Mouse (Mus musculus): ENCODE data around the gene Arl15. TPM values are rescaled to one million over a fixed set of nuclear protein-coding genes. Genes with fewer than 3 reads are reported as not detected.

The Arl15 gene
- polyA plus RNA-seq, 1 experiment: 5.4 TPM

DNA sequence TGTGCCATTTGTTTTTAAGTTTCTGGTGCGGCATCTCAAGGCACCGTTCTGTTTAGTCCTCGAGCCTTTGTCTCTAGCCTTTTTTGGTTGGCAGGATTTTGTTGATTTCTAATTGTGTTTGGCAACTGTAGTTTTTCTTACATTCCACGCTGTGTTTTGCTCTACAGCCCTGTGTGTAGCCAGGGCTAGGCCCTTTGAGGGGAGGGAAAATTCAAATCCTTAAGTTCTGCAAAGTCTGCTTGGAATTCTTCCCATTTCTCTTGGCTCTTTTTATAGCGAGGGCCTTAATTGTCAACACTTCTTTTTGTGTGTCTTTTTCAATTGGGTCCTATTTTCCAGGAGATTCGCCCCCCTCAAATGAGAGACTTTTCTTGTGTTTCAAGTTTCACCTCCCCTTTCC is 92.8 kb downstream of the Arl15 start:
- 90% methylated on average over 6 of the region's 6 CpGs for WGBS
- no peak overlapping the region for H3K27ac ChIP-seq (ENCODE audit: control insufficient read depth, insufficient read depth, low read depth, low read length, poor library complexity)
- no peak overlapping the region for H3K4me3 ChIP-seq (replicated peaks; ENCODE audit: control insufficient read depth, low read depth, low read length)
- H3K4me1 ChIP-seq (ENCODE audit: control insufficient read depth, insufficient read depth, low read length): no peaks in the 10 kb centered on the region
- TF ChIP-seq POLR2A (IDR thresholded peaks at IDR 0.05; ENCODE audit: borderline replicate concordance, control insufficient read depth, low read depth, low read length): no peak
- TF ChIP-seq CTCF (IDR thresholded peaks at IDR 0.05; ENCODE audit: control insufficient read depth, insufficient read depth, low read length): no peak

DNA sequence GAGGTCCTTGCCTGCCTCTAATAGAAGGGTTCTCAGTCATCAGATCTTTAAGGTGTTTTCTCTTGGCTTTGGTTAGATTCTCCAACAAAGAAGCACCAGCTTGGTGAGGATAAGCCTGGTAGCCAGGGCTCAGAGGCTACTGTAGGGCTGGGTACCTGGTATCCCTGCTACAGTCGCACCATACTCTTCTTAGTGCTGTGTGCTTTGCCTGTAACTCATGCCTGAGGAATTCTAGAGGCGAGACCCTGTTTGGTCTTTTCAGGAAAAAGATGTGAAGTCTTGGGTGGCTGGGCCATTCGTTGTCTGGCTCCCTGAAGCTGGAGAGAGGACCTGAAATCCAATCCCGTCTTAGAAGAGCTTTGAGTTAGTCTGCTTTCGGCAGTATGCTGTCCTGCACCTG is 93.8 kb downstream of the Arl15 start:
- 86% methylated on average over 5 of the region's 5 CpGs for WGBS
- no peak for TF ChIP-seq CTCF (IDR thresholded peaks at IDR 0.05; ENCODE audit: control insufficient read depth, insufficient read depth, low read length)
- TF ChIP-seq POLR2A (IDR thresholded peaks at IDR 0.05; ENCODE audit: borderline replicate concordance, control insufficient read depth, low read depth, low read length): no peak
- Histone ChIP-seq H3K4me3 (replicated peaks; ENCODE audit: control insufficient read depth, low read depth, low read length) (no peak overlapping the region), H3K4me1 (ENCODE audit: control insufficient read depth, insufficient read depth, low read length) (no peaks in the 10 kb centered on the region), H3K27ac (ENCODE audit: control insufficient read depth, insufficient read depth, low read depth, low read length, poor library complexity) (no peak overlapping the region)

DNA sequence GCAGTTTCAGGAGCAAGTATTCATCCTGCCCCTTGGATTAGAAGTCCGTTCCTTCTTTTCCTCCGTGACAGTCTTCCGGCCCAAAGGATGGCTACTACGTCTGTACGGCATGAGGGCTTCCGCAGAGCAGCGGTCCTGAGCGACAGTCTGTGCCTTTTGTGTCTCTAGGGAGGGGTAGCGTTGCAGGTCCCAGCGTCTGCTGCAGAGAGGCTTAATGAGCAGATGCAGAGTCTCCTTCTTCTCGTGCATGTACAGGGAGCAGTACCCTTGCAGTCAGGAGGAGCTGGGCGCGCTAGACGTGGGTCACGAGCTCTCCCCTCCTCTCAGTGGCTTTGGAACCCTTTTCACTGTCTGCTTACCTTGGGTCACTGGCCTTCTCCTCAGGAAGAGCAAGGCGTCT is 94.4 kb downstream of the Arl15 start:
- Histone ChIP-seq H3K4me1 (ENCODE audit: control insufficient read depth, insufficient read depth, low read length) (no peaks in the 10 kb centered on the region), H3K4me3 (replicated peaks; ENCODE audit: control insufficient read depth, low read depth, low read length) (no peak overlapping the region), H3K27ac (ENCODE audit: control insufficient read depth, insufficient read depth, low read depth, low read length, poor library complexity) (no peak overlapping the region)
- TF ChIP-seq POLR2A (IDR thresholded peaks at IDR 0.05; ENCODE audit: borderline replicate concordance, control insufficient read depth, low read depth, low read length) (no peak), CTCF (IDR thresholded peaks at IDR 0.05; ENCODE audit: control insufficient read depth, insufficient read depth, low read length) (no peak)
- 91% methylated on average over 16 of the region's 16 CpGs for WGBS

DNA sequence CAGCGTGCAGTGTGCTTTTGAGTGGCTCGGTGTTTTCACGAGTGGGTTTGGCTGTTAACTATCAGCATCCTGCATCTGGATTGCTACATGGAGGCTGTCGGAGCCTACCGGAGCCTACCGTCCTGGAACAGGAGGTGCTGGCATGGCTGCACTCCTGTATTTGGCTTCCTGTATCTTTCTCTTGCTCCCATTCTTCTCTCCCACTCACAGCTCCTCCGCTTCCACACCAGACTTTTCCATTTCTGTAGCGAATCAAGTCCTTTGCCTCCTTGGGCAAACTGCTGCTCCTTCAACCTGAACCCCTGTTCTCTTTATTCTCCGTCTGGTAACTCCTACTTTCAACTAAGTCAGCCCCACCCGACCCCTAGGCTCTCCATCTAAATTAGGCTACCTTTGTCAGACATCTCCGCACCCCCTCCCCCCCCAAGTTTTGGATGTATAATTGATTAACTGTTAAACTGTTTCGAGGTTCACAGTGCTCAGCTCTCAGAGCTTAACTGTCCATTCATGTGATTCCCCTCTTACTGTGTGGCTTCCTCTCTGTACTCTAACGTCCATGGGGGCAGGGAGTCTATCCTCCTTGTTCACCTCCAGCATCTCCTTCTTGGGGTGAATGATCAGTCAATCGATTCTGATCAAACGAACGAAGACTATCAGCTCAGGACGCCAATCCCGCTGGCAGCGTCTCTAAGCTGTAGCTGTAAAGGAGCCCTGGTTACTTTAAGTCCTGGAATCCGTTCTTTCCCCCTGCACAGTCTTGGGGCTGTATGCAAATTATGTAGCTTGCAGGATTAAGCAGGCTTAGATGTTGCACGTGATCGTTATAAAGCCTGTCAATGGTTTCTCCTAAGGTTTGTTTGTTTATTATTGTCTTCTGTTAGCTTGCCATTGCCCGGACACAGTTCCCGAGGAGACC is 95.1 kb downstream of the Arl15 start:
- TF ChIP-seq CTCF (IDR thresholded peaks at IDR 0.05; ENCODE audit: control insufficient read depth, insufficient read depth, low read length) (no peak), POLR2A (IDR thresholded peaks at IDR 0.05; ENCODE audit: borderline replicate concordance, control insufficient read depth, low read depth, low read length) (no peak)
- Histone ChIP-seq H3K4me1 (ENCODE audit: control insufficient read depth, insufficient read depth, low read length) (no peaks in the 10 kb centered on the region), H3K4me3 (replicated peaks; ENCODE audit: control insufficient read depth, low read depth, low read length) (no peak overlapping the region), H3K27ac (ENCODE audit: control insufficient read depth, insufficient read depth, low read depth, low read length, poor library complexity) (no peak overlapping the region)
- WGBS: 89% methylated on average over 24 of the region's 24 CpGs

DNA sequence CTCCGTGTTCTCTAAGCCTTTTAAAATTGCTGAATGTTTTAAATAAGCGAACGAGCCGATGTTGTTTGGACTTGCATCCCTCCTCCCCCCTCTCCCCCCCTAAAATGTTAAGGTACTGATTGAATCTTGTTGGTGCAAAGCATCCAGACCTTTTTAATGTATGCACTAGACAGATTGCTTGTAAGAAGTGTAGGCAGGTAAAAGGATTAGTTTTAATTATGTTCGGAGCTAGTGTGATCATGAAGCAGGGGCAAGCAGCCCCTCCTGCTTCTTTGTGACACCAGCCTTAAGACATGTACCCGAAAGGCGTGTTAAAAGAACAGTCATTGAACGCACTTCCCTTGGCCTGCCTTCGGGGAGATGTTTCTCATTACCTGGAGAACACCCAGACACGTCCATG is 102.4 kb downstream of the Arl15 start:
- 90% methylated on average over 10 of the region's 10 CpGs for WGBS
- Histone ChIP-seq H3K4me3 (replicated peaks; ENCODE audit: control insufficient read depth, low read depth, low read length) (no peak overlapping the region), H3K27ac (ENCODE audit: control insufficient read depth, insufficient read depth, low read depth, low read length, poor library complexity) (no peak overlapping the region), H3K4me1 (ENCODE audit: control insufficient read depth, insufficient read depth, low read length) (no peaks in the 10 kb centered on the region)
- TF ChIP-seq POLR2A (IDR thresholded peaks at IDR 0.05; ENCODE audit: borderline replicate concordance, control insufficient read depth, low read depth, low read length) (no peak), CTCF (IDR thresholded peaks at IDR 0.05; ENCODE audit: control insufficient read depth, insufficient read depth, low read length) (no peak)

DNA sequence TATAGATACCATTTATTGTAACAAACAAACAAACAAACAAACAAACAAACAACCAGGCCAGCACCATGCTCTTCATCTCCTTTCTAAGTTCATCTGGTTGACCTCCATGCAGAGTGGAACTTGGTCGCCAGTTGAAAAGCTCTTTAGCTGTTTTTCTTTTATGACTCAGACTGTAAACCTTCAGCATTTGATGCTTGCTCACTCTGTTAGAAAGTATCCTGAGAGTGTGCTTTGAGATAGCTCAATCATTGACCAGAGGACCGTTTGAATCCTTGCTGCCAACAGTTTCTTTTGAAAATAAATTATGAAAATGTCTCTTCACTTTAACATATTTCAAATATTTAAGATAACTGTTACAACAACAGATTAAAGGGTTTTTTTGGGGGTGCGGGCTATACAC is 103.2 kb downstream of the Arl15 start:
- no peaks in the 10 kb centered on the region for H3K4me1 ChIP-seq (ENCODE audit: control insufficient read depth, insufficient read depth, low read length)
- H3K4me3 ChIP-seq (replicated peaks; ENCODE audit: control insufficient read depth, low read depth, low read length): no peak overlapping the region
- no peak overlapping the region for H3K27ac ChIP-seq (ENCODE audit: control insufficient read depth, insufficient read depth, low read depth, low read length, poor library complexity)
- no peak for TF ChIP-seq POLR2A (IDR thresholded peaks at IDR 0.05; ENCODE audit: borderline replicate concordance, control insufficient read depth, low read depth, low read length)
- TF ChIP-seq CTCF (IDR thresholded peaks at IDR 0.05; ENCODE audit: control insufficient read depth, insufficient read depth, low read length): no peak
- WGBS: 88% methylated on average over 3 of the region's 3 CpGs

DNA sequence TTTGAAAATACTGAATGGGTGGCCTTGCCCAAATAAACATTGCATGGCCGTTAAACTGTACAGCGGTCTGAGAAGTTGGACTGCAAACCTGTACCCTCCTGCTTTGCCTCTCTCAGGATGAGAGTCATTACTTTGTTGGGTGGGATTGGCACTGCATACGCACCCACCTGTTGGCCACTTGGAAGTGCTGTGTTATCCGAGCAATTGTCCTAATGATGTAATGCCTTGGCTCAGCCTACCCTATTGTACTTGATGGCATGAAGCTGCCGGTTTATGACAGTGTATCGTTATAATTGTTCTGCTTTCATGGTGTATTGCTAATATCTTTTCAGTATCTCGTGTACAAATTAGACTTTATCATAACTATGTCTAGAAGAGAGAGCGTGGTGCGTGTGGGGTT is 103.6 kb downstream of the Arl15 start:
- no peak overlapping the region for H3K4me3 ChIP-seq (replicated peaks; ENCODE audit: control insufficient read depth, low read depth, low read length)
- no peaks in the 10 kb centered on the region for H3K4me1 ChIP-seq (ENCODE audit: control insufficient read depth, insufficient read depth, low read length)
- TF ChIP-seq CTCF (IDR thresholded peaks at IDR 0.05; ENCODE audit: control insufficient read depth, insufficient read depth, low read length) (no peak), POLR2A (IDR thresholded peaks at IDR 0.05; ENCODE audit: borderline replicate concordance, control insufficient read depth, low read depth, low read length) (no peak)
- H3K27ac ChIP-seq (ENCODE audit: control insufficient read depth, insufficient read depth, low read depth, low read length, poor library complexity): no peak overlapping the region
- 90% methylated on average over 9 of the region's 9 CpGs for whole genome bisulfite sequencing

DNA sequence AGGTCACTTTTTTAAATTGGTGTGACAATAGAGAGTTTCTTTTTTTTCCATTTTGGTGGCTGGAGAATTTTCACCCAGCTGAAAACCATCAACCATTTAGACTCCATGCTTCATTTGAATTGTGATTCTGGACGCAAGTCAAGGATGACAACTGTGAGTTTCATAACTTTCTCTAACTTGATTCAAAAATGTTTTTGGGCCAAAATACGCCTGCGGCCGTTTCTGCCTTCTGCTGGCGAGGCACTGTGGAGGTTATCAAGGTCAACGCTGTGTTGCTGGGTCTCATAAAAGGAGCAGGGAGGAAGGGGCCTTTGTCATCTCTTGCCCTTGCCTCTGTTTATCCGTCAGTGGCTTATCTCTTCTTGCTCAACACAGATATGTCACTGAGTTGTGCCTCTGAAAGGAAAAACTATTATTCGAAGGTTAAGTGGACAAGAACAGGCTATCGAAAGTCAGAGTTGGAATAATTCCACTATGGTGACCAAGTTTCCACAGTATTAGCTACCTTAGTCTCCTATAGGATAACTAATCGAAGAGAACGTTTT is 106.8 kb downstream of the Arl15 start:
- TF ChIP-seq POLR2A (IDR thresholded peaks at IDR 0.05; ENCODE audit: borderline replicate concordance, control insufficient read depth, low read depth, low read length) (no peak), CTCF (IDR thresholded peaks at IDR 0.05; ENCODE audit: control insufficient read depth, insufficient read depth, low read length) (no peak)
- Histone ChIP-seq H3K27ac (ENCODE audit: control insufficient read depth, insufficient read depth, low read depth, low read length, poor library complexity) (no peak overlapping the region), H3K4me1 (ENCODE audit: control insufficient read depth, insufficient read depth, low read length) (no peaks in the 10 kb centered on the region), H3K4me3 (replicated peaks; ENCODE audit: control insufficient read depth, low read depth, low read length) (no peak overlapping the region)
- 85% methylated on average over 11 of the region's 11 CpGs for WGBS

Data from bone marrow, adult 2 months (tissue).